Mouse (Mus musculus): Measurements from ENCODE around the gene Ifi214. TPM values are rescaled to one million over a fixed set of nuclear protein-coding genes. Genes with fewer than 3 reads are reported as not detected.
A peak's percentile ranks its signal among the peaks of the same experiment; 100 is the strongest.
"Not testable (repeated sequence)": the region's sequence is repeated elsewhere in the genome, so short reads cannot be mapped to it uniquely, and the experiment has no call there.

Gene Ifi214
- polyA plus RNA-seq (2012; rRNA removed) = 1.0 and 2.1 TPM in 2 replicates

DNA sequence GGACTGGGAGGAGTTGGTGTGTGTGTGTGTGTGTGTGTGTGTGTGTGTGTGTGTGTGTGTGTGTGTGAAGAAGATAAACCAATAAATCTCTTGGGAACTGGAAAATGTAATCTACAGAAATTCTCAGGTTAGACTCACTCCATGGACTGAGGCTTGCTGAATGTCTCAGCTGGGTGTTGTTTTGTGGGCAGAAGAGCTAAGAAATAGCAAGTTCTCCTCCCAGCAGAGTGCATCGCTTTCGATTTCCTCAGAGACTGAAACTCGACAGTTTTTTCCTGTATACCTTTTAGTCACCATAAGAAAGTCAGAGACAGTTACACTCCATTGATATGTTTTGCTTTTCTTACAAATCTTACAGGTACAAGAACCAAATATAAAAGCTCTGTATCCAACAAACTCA, at the start of gene Ifi214:
Gene Ifi214, minus strand, starts transcription at position 167 of the 400 bp plus-strand sequence.
- not testable (repeated sequence) for H3K4me1 ChIP-seq (ENCODE audit: control insufficient read depth, insufficient read depth, insufficient read length); H3K27me3 ChIP-seq (ENCODE audit: control insufficient read depth, insufficient read depth, low read length); H3K36me3 ChIP-seq (ENCODE audit: control insufficient read depth, insufficient read depth, low read length)
- DNase-seq (ENCODE audit: low read depth in 1 of 2, low spot score in 2 of 2) = peak in 1 of 2 experiments; percentile 46
- Histone ChIP-seq H3K27ac (ENCODE audit: insufficient read depth, low read length) (peak within 1 kb of the TSS; percentile 60), H3K4me3 (ENCODE audit: extremely low read depth, insufficient read depth, insufficient read length) (peak within 1 kb of the TSS; percentile 39; the same call in 1 of the 2 replicates)
- WGBS = 29% methylated on average over 3 of the region's 3 CpGs

DNA sequence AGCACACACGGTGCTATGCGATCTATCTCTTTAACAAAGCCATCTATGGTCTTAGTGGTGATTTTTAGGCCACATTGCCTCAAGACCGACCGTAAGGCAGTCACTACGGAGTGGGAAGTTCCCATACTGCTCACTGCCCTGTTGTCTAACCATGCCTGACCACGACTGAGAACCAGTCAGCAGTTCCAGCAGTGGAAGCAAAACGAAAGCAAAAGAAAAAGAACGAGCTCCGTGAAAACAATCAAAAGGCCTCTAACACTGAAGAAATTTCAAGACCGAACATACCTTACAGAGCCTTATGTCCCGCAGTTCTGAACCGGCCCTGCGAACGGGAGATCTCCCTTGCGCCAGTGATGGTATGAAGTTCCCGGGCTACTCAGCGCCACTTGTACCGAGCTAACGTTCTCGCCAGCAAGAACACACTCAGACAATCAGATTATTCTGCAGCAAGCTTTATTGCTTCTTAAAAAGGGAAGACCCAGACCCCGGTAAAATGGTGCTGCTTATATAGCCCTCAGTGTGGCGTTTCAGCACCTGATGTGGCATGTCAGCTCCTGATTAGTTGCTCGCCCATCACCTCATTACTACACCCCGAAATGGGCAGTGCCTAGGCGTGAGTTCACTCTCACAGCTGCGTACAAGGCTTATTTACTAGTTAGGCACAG, 44.3 kb upstream of the Ifi214 start:
- TF ChIP-seq POLR2A (IDR thresholded peaks at IDR 0.05; ENCODE audit: low read depth, low read length) (no peak), CTCF (IDR thresholded peaks at IDR 0.05; ENCODE audit: extremely low read depth, insufficient read depth, insufficient read length, insufficient replicate concordance) (no peak)
- WGBS = 95% methylated on average over 26 of the region's 26 CpGs
- Histone ChIP-seq H3K27me3 (ENCODE audit: control insufficient read depth, insufficient read depth, low read length) (no peaks in the 10 kb centered on the region), H3K4me3 (ENCODE audit: extremely low read depth, insufficient read depth, insufficient read length) (no peak overlapping the region), H3K4me1 (ENCODE audit: control insufficient read depth, insufficient read depth, insufficient read length) (no peaks in the 10 kb centered on the region), H3K27ac (ENCODE audit: insufficient read depth, low read length) (no peak overlapping the region), H3K36me3 (ENCODE audit: control insufficient read depth, insufficient read depth, low read length) (peaks cover 20% of the 10 kb centered on the region)
- no peak for DNase-seq (ENCODE audit: low read depth in 1 of 2, low spot score in 2 of 2)

DNA sequence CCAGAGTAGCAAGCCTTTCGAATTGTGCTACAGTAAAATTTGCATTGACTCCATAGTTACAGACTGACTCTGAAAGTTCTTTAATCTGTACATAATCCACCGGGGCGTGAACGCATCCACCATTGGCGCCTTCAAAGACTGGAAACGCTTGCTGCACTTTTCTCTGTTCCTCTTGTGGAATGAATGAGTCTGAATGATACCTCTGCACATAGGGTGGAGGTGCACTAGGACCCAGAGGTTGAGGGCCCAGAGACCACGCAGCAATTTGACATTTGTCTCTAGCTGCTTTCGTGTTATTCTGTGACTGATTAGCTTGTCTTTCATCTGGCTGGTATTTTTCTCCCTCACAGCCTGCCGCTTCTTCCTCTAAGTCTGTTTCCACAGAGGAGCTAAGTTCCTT, 43.3 kb upstream of the Ifi214 start:
- H3K4me3 ChIP-seq (ENCODE audit: extremely low read depth, insufficient read depth, insufficient read length) = no peak overlapping the region
- peaks cover 21% of the 10 kb centered on the region for H3K36me3 ChIP-seq (ENCODE audit: control insufficient read depth, insufficient read depth, low read length)
- H3K27ac ChIP-seq (ENCODE audit: insufficient read depth, low read length) = no peak overlapping the region
- WGBS = 90% methylated on average over 9 of the region's 9 CpGs
- no peaks in the 10 kb centered on the region for H3K27me3 ChIP-seq (ENCODE audit: control insufficient read depth, insufficient read depth, low read length)
- no peaks in the 10 kb centered on the region for H3K4me1 ChIP-seq (ENCODE audit: control insufficient read depth, insufficient read depth, insufficient read length)
- TF ChIP-seq CTCF (IDR thresholded peaks at IDR 0.05; ENCODE audit: extremely low read depth, insufficient read depth, insufficient read length, insufficient replicate concordance) (no peak), POLR2A (IDR thresholded peaks at IDR 0.05; ENCODE audit: low read depth, low read length) (no peak)
- DNase-seq (ENCODE audit: low read depth in 1 of 2, low spot score in 2 of 2) = no peak

DNA sequence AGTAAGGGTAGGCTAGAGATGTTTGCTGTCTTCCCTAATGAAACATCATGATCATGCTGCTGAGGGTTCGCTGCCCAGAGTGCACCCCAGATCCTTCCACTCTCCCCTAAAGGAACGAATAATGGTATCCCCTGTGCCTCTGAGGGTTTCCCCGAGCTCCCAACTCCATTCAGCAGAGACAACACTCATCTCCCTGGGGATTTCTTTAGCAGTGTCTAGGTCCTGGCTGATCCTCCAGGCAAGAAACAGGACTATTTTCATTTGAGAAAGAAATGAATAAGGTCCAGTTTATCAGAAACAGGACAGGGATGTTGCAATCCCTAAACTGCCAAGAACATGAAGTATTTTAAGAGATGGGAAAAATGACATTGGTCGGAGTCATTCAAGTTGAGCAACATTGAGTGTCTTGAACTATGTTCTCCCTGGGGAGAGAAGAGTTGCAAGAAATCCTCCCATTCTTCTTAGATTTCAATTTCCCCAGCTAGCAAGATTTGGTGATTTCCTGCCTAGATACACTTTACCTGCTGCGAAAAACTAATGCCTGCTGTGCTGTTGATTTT, 14.8 kb upstream of the Ifi214 start:
- not testable (repeated sequence) for H3K36me3 ChIP-seq (ENCODE audit: control insufficient read depth, insufficient read depth, low read length); H3K4me1 ChIP-seq (ENCODE audit: control insufficient read depth, insufficient read depth, insufficient read length); H3K4me3 ChIP-seq (ENCODE audit: extremely low read depth, insufficient read depth, insufficient read length); H3K27ac ChIP-seq (ENCODE audit: insufficient read depth, low read length); DNase-seq (ENCODE audit: low read depth in 1 of 2, low spot score in 2 of 2); H3K27me3 ChIP-seq (ENCODE audit: control insufficient read depth, insufficient read depth, low read length)
- 61% methylated on average over 5 of the region's 5 CpGs for WGBS

DNA sequence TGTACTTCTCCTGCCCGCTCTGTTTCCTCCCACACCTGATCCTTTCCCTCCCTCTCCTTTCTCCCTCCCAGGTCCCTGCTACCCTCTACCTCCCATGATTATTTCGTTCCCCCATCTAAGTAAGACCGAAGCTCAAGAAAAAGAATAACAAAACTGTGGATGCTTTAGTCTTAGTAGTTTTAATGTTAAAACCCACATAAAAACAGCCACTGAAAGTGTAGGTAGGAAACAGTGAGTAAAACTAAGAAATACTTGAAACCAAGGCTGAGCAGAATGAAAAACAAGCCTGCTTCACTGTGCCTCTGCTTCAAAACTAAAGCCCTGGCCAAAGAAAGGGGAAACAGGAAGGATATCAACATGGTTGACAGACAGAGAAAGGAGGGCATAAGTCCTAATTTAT, 13.0 kb upstream of the Ifi214 start:
- H3K4me1 ChIP-seq (ENCODE audit: control insufficient read depth, insufficient read depth, insufficient read length); DNase-seq (ENCODE audit: low read depth in 1 of 2, low spot score in 2 of 2); H3K36me3 ChIP-seq (ENCODE audit: control insufficient read depth, insufficient read depth, low read length); H3K4me3 ChIP-seq (ENCODE audit: extremely low read depth, insufficient read depth, insufficient read length); H3K27me3 ChIP-seq (ENCODE audit: control insufficient read depth, insufficient read depth, low read length): not testable (repeated sequence)
- 64% methylated on average over 3 of the region's 3 CpGs for WGBS
- H3K27ac ChIP-seq (ENCODE audit: insufficient read depth, low read length) = peak overlapping the region; percentile 74

DNA sequence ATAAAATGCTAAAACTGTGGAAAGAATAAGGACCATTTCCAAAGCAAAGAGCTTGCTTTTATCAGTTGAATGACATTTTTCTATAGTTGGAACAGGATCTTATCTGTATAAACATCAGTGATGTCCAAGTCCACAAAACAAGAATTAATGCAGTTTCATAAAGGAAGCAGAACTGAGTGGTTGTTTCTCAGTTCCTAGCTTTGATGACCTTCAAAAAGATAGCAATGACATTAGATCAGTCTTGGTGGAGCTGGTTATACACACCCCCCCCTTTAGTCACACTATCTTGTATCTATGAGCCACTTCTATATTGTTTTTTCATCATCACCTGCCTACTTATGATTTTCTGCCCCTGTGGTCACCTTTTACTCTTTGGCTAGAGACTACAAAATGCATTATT, 14.3 kb downstream of the Ifi214 start:
- no peaks in the 10 kb centered on the region for H3K27me3 ChIP-seq (ENCODE audit: control insufficient read depth, insufficient read depth, low read length)
- no peak overlapping the region for H3K27ac ChIP-seq (ENCODE audit: insufficient read depth, low read length)
- no peak overlapping the region; the same call in 1 of the 2 replicates for H3K4me3 ChIP-seq (ENCODE audit: extremely low read depth, insufficient read depth, insufficient read length)
- no peak for TF ChIP-seq POLR2A (IDR thresholded peaks at IDR 0.05; ENCODE audit: low read depth, low read length)
- no peak for TF ChIP-seq CTCF (IDR thresholded peaks at IDR 0.05; ENCODE audit: extremely low read depth, insufficient read depth, insufficient read length, insufficient replicate concordance)
- DNase-seq (ENCODE audit: low read depth in 1 of 2, low spot score in 2 of 2) = no peak
- H3K36me3 ChIP-seq (ENCODE audit: control insufficient read depth, insufficient read depth, low read length) = peaks cover 4% of the 10 kb centered on the region
- no peaks in the 10 kb centered on the region; the same call in none of the 2 replicates for H3K4me1 ChIP-seq (ENCODE audit: control insufficient read depth, insufficient read depth, insufficient read length)

DNA sequence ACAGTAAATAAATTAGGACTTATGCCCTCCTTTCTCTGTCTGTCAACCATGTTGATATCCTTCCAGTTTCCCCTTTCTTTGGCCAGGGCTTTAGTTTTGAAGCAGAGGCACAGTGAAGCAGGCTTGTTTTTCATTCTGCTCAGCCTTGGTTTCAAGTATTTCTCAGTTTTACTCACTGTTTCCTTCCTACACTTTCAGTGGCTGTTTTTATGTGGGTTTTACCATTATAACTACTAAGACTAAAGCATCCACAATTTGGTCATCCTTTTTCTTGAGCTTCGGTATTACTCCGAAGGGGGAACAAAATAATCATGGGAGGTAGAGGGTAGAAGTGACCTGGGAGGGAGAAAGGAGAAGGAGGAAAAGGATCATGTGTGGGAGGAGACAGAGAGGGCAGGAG, 25.2 kb downstream of the Ifi214 start:
- DNase-seq (ENCODE audit: low read depth in 1 of 2, low spot score in 2 of 2); H3K4me3 ChIP-seq (ENCODE audit: extremely low read depth, insufficient read depth, insufficient read length): not testable (repeated sequence)
- WGBS = 63% methylated on average over 2 of the region's 2 CpGs

DNA sequence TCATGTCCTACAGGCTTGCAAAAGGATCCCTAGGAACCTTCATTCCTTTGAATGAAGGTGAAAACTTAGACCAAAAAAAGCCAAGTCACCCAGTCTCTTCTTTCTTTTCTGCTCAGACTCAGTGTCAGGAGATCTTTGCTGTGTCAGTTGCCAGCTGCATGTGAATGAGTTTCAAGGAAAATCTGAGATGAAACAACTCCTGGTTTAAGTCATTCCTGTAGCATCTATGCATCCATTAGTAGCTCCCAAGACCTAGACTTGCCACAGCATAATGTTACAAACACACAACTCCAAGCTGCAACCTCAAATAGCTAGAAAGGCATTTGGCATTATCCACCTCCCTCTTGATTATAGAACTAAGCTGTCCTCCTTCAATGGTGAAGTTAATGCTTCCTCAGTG, 44.3 kb downstream of the Ifi214 start:
- H3K4me1 ChIP-seq (ENCODE audit: control insufficient read depth, insufficient read depth, insufficient read length); H3K27me3 ChIP-seq (ENCODE audit: control insufficient read depth, insufficient read depth, low read length); DNase-seq (ENCODE audit: low read depth in 1 of 2, low spot score in 2 of 2); H3K4me3 ChIP-seq (ENCODE audit: extremely low read depth, insufficient read depth, insufficient read length); H3K36me3 ChIP-seq (ENCODE audit: control insufficient read depth, insufficient read depth, low read length): not testable (repeated sequence)
- peak overlapping the region; percentile 66; the same call in 1 of the 2 replicates for H3K27ac ChIP-seq (ENCODE audit: insufficient read depth, low read length)

More for the DNA sequence above, 25.2 kb downstream of the Ifi214 start:
- not testable (repeated sequence) for H3K36me3 ChIP-seq (ENCODE audit: control insufficient read depth, insufficient read depth, low read length); H3K4me1 ChIP-seq (ENCODE audit: control insufficient read depth, insufficient read depth, insufficient read length); H3K27ac ChIP-seq (ENCODE audit: insufficient read depth, low read length); H3K27me3 ChIP-seq (ENCODE audit: control insufficient read depth, insufficient read depth, low read length)
